Mouse (Mus musculus): ENCODE data around the gene Tmem178b.

DNA sequence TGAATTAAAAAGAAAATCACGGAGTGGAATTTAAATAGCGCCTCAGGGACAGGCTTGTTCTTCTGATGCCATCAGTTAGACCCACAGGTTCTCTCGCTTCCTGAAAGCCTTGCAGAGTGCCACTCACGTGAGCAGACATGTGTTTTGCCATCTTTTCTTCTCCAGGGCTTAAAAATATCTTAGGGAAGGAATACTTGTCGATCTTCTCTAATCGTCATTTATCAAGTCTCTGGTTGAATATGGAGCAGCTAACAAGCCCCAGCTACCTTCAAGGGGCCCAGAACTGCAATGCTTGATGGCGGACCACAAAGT, 189.1 kb downstream of the Tmem178b start:
- TF ChIP-seq POLR2A (IDR thresholded peaks at IDR 0.05; ENCODE audit: insufficient read length, low read depth), result no peak
- TF ChIP-seq MAX (IDR thresholded peaks at IDR 0.05; ENCODE audit: low read depth), result no peak
- TF ChIP-seq POLR2AphosphoS2 (IDR thresholded peaks at IDR 0.05; ENCODE audit: insufficient read length, low read depth), result no peak
- TF ChIP-seq USF1 (IDR thresholded peaks at IDR 0.05; ENCODE audit: low read depth), result no peak
- TF ChIP-seq MYOG (IDR thresholded peaks at IDR 0.05; ENCODE audit: control insufficient read depth in 1 of 3, insufficient read depth in 1 of 3, insufficient read length in 2 of 3, low read depth in 2 of 3), result no peak
- TF ChIP-seq TCF3 (IDR thresholded peaks at IDR 0.05; ENCODE audit: insufficient read length, low read depth), result no peak

Measured in myocyte (in vitro differentiated cells).